Mouse (Mus musculus): ENCODE results near the gene Tubgcp2.

The Tubgcp2 gene

DNA sequence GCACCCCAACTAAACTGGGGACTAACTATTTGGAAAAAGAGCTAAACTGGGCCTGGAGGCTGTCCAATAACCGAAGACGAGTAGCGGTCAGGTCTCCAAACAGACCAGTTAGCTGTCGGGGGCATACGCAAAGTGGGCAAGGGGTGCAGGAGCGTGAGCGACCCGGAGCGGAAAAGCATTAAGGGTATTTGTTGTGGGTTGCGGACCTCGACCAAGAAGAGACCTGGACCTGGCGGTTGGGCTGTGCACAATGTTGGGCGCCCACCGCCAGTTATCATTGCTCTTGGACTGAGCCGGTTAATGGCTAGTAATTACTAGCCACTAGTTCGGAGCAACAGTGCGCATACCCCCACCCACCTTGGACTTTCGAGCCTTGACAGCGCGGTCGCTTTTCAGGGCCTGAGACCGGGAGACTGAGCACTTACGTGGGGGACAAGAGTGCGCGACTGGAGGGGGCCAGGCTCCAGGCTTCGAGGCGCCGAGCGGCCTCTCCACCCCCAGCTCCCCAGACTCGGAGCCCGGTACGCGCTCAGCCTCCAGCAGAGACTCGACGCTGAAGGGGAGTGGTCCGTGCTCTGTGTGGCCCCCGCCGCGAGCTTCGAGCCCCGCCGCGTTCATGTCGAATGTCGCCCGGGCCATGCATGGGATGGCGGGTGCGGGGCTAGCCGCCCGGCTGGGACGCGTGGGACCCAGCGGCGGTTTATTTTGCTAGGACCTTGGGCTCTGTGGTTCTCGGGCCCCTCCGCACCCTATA is 12.1 kb upstream of the Tubgcp2 start, which contains the start of gene Msx3:
Gene Msx3 (minus strand): TSS at position 729 of the 754 bp plus-strand sequence.
- no peak for DNase-seq (ENCODE audit: extremely low read depth, low read depth, low spot score)

DNA sequence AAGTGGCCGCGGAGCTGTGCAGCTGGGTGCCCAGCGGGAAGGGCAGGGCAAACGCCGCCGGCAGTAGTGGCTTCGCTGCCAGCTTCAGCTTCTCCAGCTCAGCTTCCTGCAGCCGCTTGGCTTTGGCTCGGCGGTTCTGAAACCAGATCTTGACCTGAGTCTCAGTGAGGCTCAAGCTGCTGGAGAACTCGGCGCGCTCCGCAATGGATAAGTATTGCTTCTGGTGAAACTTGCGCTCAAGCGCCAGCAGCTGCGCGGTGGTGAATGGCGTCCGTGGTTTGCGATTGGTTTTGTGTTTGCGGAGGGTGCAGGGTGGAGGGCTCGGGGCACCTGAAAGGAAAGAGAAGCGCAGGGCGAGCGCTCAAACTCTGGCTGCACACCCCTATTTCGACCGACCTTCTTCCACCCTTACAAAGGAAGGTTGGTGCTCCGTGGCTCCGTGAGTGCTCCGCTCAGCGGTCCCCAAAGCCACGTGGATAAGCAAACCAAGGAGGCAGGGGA is 11.4 kb upstream of the Tubgcp2 start:
- no peak for DNase-seq (ENCODE audit: extremely low read depth, low read depth, low spot score)

DNA sequence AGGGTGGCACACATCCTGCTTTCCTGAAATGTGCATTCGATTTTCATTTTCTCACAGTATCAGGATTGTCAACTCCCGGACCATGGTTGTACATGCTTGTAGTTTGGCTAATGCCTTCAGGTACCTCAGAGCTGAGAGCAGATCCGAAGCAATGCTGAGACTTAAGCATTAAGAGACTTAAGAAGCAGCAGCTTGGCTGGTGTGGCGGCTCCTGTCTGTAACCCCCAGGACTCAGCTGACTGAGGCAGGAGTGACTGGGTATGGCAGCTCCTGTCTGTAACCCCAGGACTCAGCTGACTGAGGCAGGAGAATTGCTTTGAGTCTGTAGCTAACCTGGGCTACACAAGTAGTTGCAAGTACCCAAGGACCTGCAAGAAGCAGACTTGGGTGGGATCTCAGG is 9.1 kb upstream of the Tubgcp2 start:
- no peak for DNase-seq (ENCODE audit: extremely low read depth, low read depth, low spot score)

GRCm38 (mm10) chr7:140042728-140043127 is 6.3 kb upstream of the Tubgcp2 start:
- DNase-seq (ENCODE audit: extremely low read depth, low read depth, low spot score) = no peak

DNA sequence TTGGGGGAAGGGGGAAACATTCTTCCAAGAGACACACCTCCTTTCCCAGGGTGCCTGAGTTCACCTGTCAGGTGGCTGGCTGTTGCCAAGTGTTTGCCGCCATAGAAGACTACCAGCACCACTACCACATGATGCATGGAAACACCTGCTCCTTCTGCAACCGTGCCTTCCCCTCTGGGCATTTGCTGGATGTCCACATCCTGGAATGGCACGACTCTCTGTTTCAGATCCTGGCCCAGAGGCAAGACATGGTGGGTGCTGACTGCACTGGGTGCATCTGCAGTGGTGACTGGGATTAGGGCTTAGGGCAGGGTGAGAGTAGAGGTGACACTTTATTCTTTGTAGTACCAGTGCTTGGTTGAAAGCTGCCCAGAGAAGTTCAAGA is 694 bp upstream of the Tubgcp2 start:
- no peak for DNase-seq (ENCODE audit: extremely low read depth, low read depth, low spot score)

DNA sequence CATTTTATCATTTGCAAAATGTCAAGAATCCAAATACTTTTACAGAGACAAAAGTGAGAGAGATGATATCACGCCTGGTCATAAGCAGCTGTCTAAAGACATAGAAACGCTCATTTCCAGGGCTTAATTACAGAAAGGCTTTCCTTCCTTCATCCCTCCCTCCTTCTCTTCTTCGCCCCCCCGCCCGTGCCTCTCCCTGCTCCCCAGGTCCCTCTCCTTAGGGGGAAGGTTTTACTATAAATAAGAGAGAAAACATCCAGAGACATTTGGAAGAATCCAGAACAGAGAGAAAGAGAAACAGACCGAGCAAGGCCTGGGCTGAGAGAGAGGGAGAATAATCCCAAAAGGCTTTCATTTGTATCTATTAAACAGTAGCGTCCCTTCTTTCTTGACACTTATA is 1.0 kb downstream of the Tubgcp2 start:
- DNase-seq (ENCODE audit: extremely low read depth, low read depth, low spot score) = no peak

GRCm38 (mm10) chr7:140033386-140033785 is 3.1 kb downstream of the Tubgcp2 start:
- no peak for DNase-seq (ENCODE audit: extremely low read depth, low read depth, low spot score)

DNA sequence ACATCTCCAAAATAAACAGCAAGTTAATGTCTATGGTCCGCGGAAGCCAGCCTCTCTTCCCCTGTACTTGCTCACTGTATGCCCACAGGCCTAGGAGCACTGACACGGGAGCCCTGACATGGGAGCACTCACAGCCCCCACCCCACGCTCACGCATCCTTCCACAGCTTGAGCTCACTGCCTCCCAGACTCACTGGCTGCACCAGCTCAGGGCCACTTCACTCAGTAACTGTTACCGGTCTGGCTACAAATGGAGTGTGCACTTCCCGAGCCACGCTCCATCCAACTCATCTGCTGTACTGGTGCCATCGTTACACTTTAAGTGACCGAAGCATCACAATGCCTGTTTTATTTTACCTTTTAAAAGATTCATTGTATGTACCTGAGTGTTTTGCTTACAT is 4.1 kb downstream of the Tubgcp2 start:
- DNase-seq (ENCODE audit: extremely low read depth, low read depth, low spot score) = no peak

DNA sequence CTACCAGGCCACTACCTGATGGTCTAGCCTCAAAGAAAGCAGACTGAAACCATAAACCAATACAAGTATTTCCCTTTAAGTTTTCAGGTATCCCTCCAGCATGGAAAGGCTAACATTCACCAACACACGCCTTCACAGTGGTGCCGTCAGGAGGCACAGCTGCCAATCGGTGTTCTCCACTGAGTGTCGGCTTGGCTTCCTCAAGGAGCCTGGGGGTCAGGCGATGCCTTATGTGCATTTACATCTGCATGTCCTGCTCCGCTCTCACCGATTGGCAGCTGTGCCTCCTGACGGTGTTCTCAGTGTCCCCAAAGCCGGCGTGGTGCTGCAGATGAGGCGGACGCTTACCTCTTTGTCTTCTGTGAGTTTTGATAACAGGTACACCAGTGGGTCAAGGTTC is 4.7 kb downstream of the Tubgcp2 start:
- no peak for DNase-seq (ENCODE audit: extremely low read depth, low read depth, low spot score)

- DNase-seq (ENCODE audit: extremely low read depth, low read depth, low spot score) = no peak
Observed at GRCm38 (mm10) chr7:140011336-140011735, 25.1 kb downstream of the Tubgcp2 start.

GRCm38 (mm10) chr7:140007781-140008180 is 28.7 kb downstream of the Tubgcp2 start:
- DNase-seq (ENCODE audit: extremely low read depth, low read depth, low spot score) = no peak

DNA sequence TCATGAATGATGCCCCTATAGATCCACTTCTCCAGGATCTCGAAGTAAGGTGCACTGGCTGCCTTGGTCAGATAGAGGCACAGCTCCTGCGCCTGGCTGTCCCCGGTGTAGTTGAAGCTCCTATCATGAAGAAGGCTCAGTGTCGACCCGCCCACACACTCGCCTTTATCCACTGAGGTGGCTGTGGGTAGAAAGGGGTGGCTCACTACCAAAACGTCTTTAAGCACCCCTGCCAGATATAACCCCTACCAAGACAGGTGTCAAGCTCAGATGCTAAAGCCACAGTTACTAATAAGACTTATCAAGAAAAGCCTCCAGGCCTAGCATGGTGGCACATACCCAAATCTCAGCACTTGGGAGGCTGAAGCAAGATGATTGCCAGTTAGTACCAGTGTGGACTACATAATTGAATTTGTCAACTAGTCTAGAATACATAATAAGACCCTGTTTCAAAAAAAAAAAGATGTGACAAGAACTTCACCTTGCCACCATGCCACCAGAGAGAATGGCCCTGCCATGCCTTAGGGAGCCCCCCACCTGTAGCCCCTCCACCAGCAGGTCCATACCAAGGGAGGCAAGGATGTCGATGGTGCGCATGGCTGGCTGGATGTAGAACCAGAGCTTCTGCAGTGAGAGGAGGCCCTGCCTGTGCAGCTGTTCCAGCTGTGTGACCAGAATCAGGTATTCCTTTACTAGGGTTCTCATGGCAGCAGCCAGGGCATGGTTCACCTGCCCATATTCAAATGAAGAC is 29.4 kb downstream of the Tubgcp2 start:
- DNase-seq (ENCODE audit: extremely low read depth, low read depth, low spot score) = no peak

DNA sequence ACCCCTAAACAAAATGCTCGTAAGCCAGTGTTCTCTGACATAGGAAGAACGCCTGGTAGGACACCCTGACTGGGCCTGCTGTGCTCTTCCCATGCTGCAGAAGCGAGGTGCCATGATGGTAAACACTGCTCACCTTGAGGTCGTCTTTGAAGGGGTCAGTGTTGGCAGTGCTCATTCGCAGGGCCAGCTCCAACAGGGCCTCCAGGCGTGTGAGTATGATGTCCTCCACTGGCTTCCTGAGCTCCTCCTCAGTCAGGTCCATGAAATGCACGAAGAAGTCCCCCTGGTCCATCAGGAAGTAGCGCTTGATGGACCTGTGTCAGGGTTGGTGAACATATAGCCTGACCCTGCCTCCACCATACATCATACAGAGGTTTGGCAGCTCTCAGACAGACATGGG is 31.8 kb downstream of the Tubgcp2 start:
- no peak for DNase-seq (ENCODE audit: extremely low read depth, low read depth, low spot score)

GRCm38 (mm10) chr7:140001086-140001740 is 35.3 kb downstream of the Tubgcp2 start:
- no peak for DNase-seq (ENCODE audit: extremely low read depth, low read depth, low spot score)

DNA sequence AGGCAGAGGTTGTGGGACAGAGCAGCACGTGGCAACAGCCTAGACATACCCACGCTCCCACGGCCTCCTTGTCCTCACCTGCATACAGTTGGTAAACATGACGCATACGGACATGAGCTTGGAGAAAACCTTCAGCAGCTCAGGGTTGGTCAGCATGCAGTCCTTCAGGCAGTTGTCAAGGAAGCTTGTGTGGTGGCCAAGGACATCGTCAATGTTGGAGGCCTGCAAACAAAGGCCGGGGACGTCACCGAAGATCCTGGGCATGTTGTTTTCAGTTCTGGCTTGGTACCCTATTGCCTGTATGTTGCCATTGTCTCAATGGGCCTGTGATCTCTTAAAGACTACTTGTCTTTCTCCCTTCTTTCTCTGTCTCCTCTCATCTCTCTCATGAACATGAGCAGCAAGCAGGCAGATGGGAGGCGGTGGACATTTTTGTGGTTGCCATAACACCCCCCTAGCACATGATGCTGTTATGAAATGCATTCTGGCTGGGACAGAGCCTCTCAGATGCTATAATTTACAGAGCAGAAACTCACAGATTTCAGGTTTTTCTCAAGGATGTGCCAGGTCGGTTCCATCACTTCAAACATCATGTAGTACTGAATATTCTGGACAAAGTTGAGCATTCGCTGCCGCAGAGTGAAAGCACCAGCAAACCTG is 37.6 kb downstream of the Tubgcp2 start:
- no peak for DNase-seq (ENCODE audit: extremely low read depth, low read depth, low spot score)

DNA sequence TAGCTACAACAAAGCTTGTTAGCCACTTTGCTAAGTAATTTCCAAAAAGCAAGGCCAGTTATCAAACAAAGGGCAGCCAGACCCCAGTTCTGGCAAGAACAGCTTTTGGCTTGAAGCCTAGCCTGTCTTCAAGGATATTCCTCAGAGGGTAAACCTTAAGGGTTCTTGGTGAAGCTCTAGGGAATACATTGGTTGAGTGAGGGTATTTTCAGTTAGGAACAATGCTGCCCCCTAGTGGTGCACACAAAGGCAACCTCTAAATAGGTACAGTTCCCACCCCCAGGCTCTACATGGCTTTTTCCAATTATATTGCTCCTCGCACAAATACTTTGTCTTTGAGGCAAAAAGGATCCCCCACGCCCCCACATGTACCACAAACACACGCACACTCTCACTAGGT is 41.8 kb downstream of the Tubgcp2 start:
- no peak for DNase-seq (ENCODE audit: extremely low read depth, low read depth, low spot score)

DNA sequence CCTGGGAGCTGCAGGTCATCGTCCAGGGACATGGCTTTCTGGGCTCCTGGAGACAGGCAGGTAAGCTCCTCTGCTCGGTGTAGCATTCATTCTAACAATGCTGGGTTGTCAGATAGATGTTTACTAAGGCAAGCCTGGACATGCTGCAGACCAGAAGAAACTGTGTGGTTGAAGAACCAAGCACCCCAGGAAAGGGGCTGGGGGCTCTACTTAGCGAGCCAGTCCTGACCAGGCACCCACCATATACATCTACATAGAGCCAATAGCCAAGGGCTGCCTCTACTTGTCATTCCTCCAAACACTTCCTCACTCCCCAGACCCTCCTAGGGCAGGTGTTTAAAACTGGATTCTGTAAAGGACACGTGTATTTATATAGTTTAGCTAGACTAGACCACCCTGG is 42.3 kb downstream of the Tubgcp2 start:
- DNase-seq (ENCODE audit: extremely low read depth, low read depth, low spot score) = no peak

GRCm38 (mm10) chr7:139993532-139993931 is 42.9 kb downstream of the Tubgcp2 start:
- no peak for DNase-seq (ENCODE audit: extremely low read depth, low read depth, low spot score)

GRCm38 (mm10) chr7:139992406-139992805 is 44.1 kb downstream of the Tubgcp2 start, which contains the start of gene Adam8:
Gene Adam8 (minus strand): TSS chr7:139992562.
- DNase-seq (ENCODE audit: extremely low read depth, low read depth, low spot score) = no peak

DNA sequence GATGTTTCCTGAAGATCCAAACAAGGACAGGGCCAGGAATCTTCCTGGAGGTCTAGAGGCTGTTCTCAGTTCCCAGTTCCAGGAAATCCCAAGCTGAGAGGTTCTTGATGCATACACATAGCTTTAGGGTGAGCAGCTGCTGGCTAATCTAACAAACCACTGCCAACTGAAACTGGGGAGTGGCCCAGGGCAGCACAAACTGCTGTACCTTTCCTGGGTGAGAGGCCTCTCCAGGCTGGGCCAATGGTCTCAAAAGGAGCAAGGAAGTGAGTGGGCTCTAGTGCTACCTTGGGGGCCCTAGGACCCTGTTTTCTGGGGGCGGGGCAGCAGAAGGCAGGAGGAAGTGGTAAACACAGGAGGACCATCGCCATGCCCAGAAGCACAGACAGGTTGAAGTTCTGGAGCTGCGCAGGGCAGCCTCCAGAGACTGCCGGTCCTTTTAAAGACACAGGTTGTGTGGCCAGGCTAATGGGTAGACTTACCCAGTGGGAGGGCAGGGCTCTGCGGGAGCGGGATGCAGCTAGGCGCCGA is 45.5 kb downstream of the Tubgcp2 start:
- no peak for DNase-seq (ENCODE audit: extremely low read depth, low read depth, low spot score)

DNA sequence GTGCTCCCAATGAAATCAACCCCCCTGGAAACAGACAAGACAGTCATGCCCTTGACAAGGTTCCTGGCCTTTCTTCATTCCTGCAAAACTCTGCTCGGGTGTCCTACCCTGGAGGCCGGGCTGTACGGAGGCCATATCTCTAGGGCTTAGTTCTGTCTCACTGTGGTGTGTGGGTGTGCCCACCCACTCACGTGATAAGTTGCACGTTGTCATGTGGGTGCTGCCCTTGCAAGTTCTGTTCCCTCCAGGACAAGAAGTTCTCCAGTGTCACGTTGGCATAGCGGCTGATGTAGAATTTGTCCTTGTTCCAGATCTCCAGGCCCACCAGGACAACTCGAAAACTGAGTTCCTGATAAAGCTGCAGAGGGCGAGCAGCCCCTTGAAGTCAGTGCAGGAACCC is 48.2 kb downstream of the Tubgcp2 start:
- no peak for DNase-seq (ENCODE audit: extremely low read depth, low read depth, low spot score)
